24 mouse cellular contexts compared by ENCODE assay signal in the genomic region with DNA sequence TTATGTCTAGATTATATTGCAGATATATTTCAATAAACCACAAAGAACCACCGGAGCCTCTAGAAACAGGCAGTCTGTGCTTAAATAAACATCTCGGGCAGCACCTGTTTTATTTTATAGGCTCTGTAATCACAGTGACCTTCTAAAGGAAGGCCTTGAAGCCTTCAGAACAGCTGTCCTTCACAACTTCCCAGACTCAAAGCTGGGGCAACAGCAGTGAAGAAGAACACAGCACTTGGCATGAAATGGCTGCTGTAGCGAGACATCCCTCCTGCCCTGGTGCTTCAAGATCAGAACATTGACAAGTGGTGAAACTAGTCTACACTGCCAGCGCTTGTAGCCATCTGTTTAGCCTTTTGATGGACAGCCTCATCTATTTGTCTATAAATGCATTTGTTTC.
DNase-seq lines count a peak whose midpoint lies in the region; ATAC-seq and TF ChIP-seq lines count a peak whose summit lies in the region.
"Had no signal": no experiment of that assay in that cellular context is flagged by ENCODE, and none has a peak within 500 bp of the region (broad histone marks: within the 10 kb centered on the region; RNA-seq: fewer than 3 reads in every experiment).

No protein-coding gene starts in this region.

- no peak overlapping the region for H3K27ac ChIP-seq in limb, embryonic 14.5 days (replicated peaks; ENCODE audit: low read depth, low read length)
- H3K27ac ChIP-seq in limb, embryonic 10.5 days = no peak overlapping the region
- H3K27ac ChIP-seq: embryonic facial prominence, embryonic 10.5 days; embryonic facial prominence, embryonic 12.5 days; forebrain, embryonic 13.5 days; forebrain, embryonic 15.5 days had no signal

- H3K4me3 ChIP-seq in limb, embryonic 14.5 days (replicated peaks; ENCODE audit: low read length) = no peak overlapping the region
- H3K4me3 ChIP-seq in limb, embryonic 10.5 days = no peak overlapping the region
- H3K4me3 ChIP-seq: embryonic facial prominence, embryonic 10.5 days; embryonic facial prominence, embryonic 12.5 days; forebrain, embryonic 13.5 days; forebrain, embryonic 15.5 days had no signal

- no peaks in the 10 kb centered on the region for H3K4me1 ChIP-seq in limb, embryonic 14.5 days (ENCODE audit: control insufficient read depth, insufficient read depth, low read length)
- peaks cover 3% of the 10 kb centered on the region; the same call in 1 of the 2 replicates for H3K4me1 ChIP-seq in limb, embryonic 10.5 days
- H3K4me1 ChIP-seq: forebrain, embryonic 15.5 days had no signal

- peak; percentile 13 to 53 for DNase-seq in adrenal gland, adult (ENCODE audit: inconsistent age in 2 of 2, low spot score in 1 of 2)
- DNase-seq in adrenal gland, postnatal 4 days (ENCODE audit: low spot score in 2 of 2) = no peak
- no peak for DNase-seq in limb, embryonic 14.5 days (ENCODE audit: low spot score)
- no peak for DNase-seq in limb, embryonic 10.5 days (ENCODE audit: low spot score)
- DNase-seq in large intestine, adult 2 months (ENCODE audit: low read depth, low spot score) = peak; percentile 29
- no peak for DNase-seq in layer of hippocampus, adult 8-10 months (ENCODE audit: low spot score in 2 of 2)
- DNase-seq: adrenal gland, postnatal 10 days; adrenal gland, postnatal 25 days; B cell, adult 2 months; cerebellum, adult 11-12 months; cerebellum, adult 2 months; cerebellum, adult 9-10 months; cerebellum, postnatal 10 days; cerebellum, postnatal 25 days; forebrain, postnatal 0 days had no signal

- 0 out of 2 replicates have a peak, but pooled peaks have one; percentile 15 for ATAC-seq in limb, embryonic 14.5 days (ENCODE audit: low FRiP score, low read depth)
- ATAC-seq: activated CD4-positive, CD25-positive, alpha-beta regulatory T cell, adult 4 months; CD4-positive, CD25-positive, alpha-beta regulatory T cell, adult 4 months; forebrain, embryonic 13.5 days; forebrain, embryonic 15.5 days; forebrain, postnatal 0 days; Patski had no signal

- H3K9me3 ChIP-seq in limb, embryonic 14.5 days (ENCODE audit: control insufficient read depth, low read length) = no peaks in the 10 kb centered on the region
- H3K9me3 ChIP-seq in limb, embryonic 10.5 days (replicated peaks) = no peaks in the 10 kb centered on the region
- H3K9me3 ChIP-seq: embryonic facial prominence, embryonic 10.5 days; embryonic facial prominence, embryonic 12.5 days; forebrain, embryonic 13.5 days; forebrain, embryonic 15.5 days; G1E had no signal

- 57% methylated on average over 4 of the region's 4 CpGs for WGBS in limb, embryonic 14.5 days
- 83% methylated on average over 4 of the region's 4 CpGs for WGBS in limb, embryonic 10.5 days
- WGBS in large intestine, adult 2 months = 41% methylated on average over 4 of the region's 4 CpGs

- no peak for TF ChIP-seq POLR2A in limb, embryonic 14.5 days (IDR thresholded peaks at IDR 0.05; ENCODE audit: borderline replicate concordance, extremely low read depth, insufficient read depth, insufficient read length)

- no peaks in the 10 kb centered on the region for H3K36me3 ChIP-seq in limb, embryonic 14.5 days (ENCODE audit: control insufficient read depth, insufficient read depth, low read length)
- H3K36me3 ChIP-seq in limb, embryonic 10.5 days = no peaks in the 10 kb centered on the region
- H3K36me3 ChIP-seq: embryonic facial prominence, embryonic 12.5 days; forebrain, embryonic 15.5 days had no signal

- no peaks in the 10 kb centered on the region for H3K27me3 ChIP-seq in limb, embryonic 14.5 days (ENCODE audit: control insufficient read depth, insufficient read depth, low read length)
- no peaks in the 10 kb centered on the region for H3K27me3 ChIP-seq in limb, embryonic 10.5 days (ENCODE audit: low read depth, poor library complexity, severe bottlenecking)
- H3K27me3 ChIP-seq: CH12.LX; embryonic facial prominence, embryonic 12.5 days; forebrain, embryonic 15.5 days; Patski had no signal

- no peak overlapping the region for H3K4me2 ChIP-seq in limb, embryonic 14.5 days (replicated peaks; ENCODE audit: low read depth, low read length, severe bottlenecking)
- H3K4me2 ChIP-seq: embryonic facial prominence, embryonic 12.5 days; forebrain, embryonic 13.5 days; forebrain, embryonic 15.5 days had no signal

- no peak overlapping the region for H3K9ac ChIP-seq in limb, embryonic 14.5 days (ENCODE audit: low read depth, low read length, severe bottlenecking)
- H3K9ac ChIP-seq: embryonic facial prominence, embryonic 12.5 days; forebrain, embryonic 13.5 days; forebrain, embryonic 15.5 days; forebrain, postnatal 0 days had no signal

Comparison
In these comparisons a context has a peak if more than half of its experiments do, and no peak if none do; other contexts are left out.
1. DNase-seq: peak in adrenal gland, adult (2 of 2) and large intestine, adult 2 months (single experiment); none in adrenal gland, postnatal 4 days (0 of 2), limb, embryonic 14.5 days (single experiment), limb, embryonic 10.5 days (single experiment) and layer of hippocampus, adult 8-10 months (0 of 2).